Mouse (Mus musculus) neural tube, embryonic 14.5 days (tissue): ENCODE results near the gene Fbxw9. TPM values are rescaled to one million over a fixed set of nuclear protein-coding genes. Genes with fewer than 3 reads are reported as not detected.
"Not testable (repeated sequence)": the region's sequence is repeated elsewhere in the genome, so short reads cannot be mapped to it uniquely, and the experiment has no call there.

Source experiments
- ATAC-seq: fragments of 200-750 bp; cut with Nextera tagmentation; 2 replicates; pipeline ENCODE4 v1.8.0; 2017; ENCODE audit warnings: low read depth, mild to moderate bottlenecking, moderate TSS enrichment, moderate library complexity
- H3K27ac ChIP-seq: fragments of 300-500 bp; sonication (generic); 2 replicates; pipeline ENCODE4 v1.5.1; 2014; ENCODE audit warnings: low read depth, mild to moderate bottlenecking, control low read depth, low read length, moderate library complexity, mixed read lengths
- H3K27me3 ChIP-seq: fragments of 300-500 bp; sonication (generic); 2 replicates; pipeline ENCODE4 v1.6.1; 2014; ENCODE audit warnings: low read length; ENCODE audit not compliant: control insufficient read depth, insufficient read depth
- H3K36me3 ChIP-seq: fragments of 300-500 bp; sonication (generic); 2 replicates; pipeline ENCODE4 v1.6.1; 2014; ENCODE audit warnings: low read length, mixed read lengths; ENCODE audit not compliant: control insufficient read depth, insufficient read depth
- H3K4me1 ChIP-seq: fragments of 300-500 bp; sonication (generic); 2 replicates; pipeline ENCODE4 v1.6.1; 2014; ENCODE audit warnings: low read length; ENCODE audit not compliant: control insufficient read depth, insufficient read depth
- H3K4me2 ChIP-seq: fragments of 300-500 bp; sonication (generic); 2 replicates; pipeline ENCODE4 v1.6.1; 2014; ENCODE audit warnings: mild to moderate bottlenecking, low read depth, low read length, control low read depth
- H3K4me3 ChIP-seq: fragments of 300-500 bp; sonication (generic); 2 replicates; pipeline ENCODE4 v1.5.1; 2014; ENCODE audit warnings: low read depth, low read length, control low read depth, mixed read lengths
- H3K9ac ChIP-seq: fragments of 300-500 bp; sonication (generic); replicated peaks from 2 replicates; pipeline ENCODE4 v1.6.1; 2014; ENCODE audit warnings: low read depth, mild to moderate bottlenecking, control low read depth, low read length, mixed read lengths
- H3K9me3 ChIP-seq: fragments of 300-500 bp; sonication (generic); 2 replicates; pipeline ENCODE4 v1.6.1; 2016; ENCODE audit warnings: low read length; ENCODE audit not compliant: control insufficient read depth
- WGBS: fragments of 180-500 bp; shearing (Covaris S2); extraction: QIAGEN DNeasy Blood & Tissue Kit; methylation state at CpG from one replicate; pipeline ENCODE4 v1.1.7; 2014; 5-methylcytosine and 5-hydroxymethylcytosine counted together
- polyA plus RNA-seq: library from polyadenylated mRNA; unstranded; fragments of >200 nt; fragmentation: Nextera tagmentation; extraction: Ambion mirVana; gene quantifications from 2 replicates; pipeline ENCODE4 v1.2.1, GENCODE M21; 2014

The Fbxw9 gene
- polyA plus RNA-seq, 1 experiment from 2014 or later: 66.3 TPM

DNA sequence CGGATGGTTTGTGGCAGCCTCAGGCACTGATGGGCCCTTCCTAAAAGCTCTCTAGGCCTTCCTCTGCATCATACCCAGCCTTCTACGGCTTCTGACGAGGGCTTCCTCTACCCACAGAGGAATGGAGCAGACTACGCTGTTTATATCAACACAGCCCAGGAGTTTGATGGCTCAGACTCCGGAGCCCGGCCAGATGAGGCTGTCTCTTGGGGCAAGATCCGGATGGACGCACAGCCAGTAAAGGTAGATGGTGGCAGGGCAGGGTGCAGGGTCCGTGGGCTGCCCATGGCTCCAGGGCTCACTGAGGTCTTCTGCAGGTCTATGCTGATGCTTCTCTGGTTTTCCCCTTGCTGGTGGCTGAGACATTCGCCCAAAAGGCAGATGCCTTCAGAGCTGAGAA, 14.8 kb downstream of the Fbxw9 start:
- Histone ChIP-seq H3K4me1 (peaks cover 13% of the 10 kb centered on the region; the same call in 1 of the 2 replicates), H3K4me2 (no peak overlapping the region), H3K27ac (no peak overlapping the region), H3K36me3 (peaks cover 28% of the 10 kb centered on the region), H3K9me3 (no peaks in the 10 kb centered on the region), H3K27me3 (no peaks in the 10 kb centered on the region), H3K9ac (no peak overlapping the region), H3K4me3 (no peak overlapping the region)
- no peak for ATAC-seq
- 94% methylated on average over 10 of the region's 10 CpGs for WGBS

DNA sequence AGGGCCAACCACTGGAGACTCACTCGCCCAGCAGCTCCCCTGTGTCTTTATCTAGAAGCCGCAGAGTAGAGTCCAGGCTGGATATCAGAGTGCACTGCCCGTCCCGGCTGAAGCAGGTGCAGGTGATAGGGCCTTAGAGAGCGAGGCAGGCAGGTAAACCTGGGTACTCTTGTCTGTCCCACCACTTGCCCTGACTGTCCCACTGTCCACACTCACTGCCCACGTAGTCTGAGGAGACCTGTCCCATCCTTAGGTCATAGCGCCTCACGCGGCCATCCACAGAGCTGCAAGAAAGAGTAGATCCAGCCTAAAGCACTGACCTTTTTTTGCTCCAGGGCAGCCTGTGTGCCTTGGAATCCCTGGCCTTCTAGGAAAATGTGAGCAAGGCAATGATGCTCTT, 16.1 kb downstream of the Fbxw9 start:
- WGBS: 80% methylated on average over 9 of the region's 9 CpGs
- peaks cover 28% of the 10 kb centered on the region for H3K36me3 ChIP-seq

DNA sequence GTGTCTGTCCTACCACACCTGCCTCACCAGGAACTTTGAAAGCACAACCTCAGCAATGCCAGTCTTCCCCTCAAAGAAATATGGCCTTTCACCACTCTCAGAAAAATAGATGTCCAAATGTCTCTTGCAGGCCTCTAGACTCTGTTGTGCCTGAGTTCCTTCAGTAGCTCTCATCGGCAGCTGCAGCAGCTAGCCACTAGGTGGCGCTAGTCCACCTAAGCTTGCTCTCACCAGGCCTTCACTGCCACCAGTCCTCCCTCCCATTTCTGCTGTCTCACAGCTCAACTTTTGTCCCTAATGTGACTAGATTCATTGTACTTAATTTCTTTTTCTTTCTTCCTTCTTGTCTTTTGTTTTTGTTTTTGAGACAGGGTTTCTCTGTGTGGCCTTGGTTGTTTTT, 17.1 kb downstream of the Fbxw9 start:
- H3K4me3 ChIP-seq: no peak overlapping the region
- H3K9ac ChIP-seq: no peak overlapping the region
- H3K4me2 ChIP-seq: no peak overlapping the region
- H3K4me1 ChIP-seq: peaks cover 18% of the 10 kb centered on the region; the same call in 1 of the 2 replicates
- WGBS: 0% methylated on average over 2 of the region's 2 CpGs
- H3K27ac ChIP-seq: no peak overlapping the region
- ATAC-seq: peak; percentile 45; the same call in 1 of the 2 replicates
- no peaks in the 10 kb centered on the region for H3K9me3 ChIP-seq
- no peaks in the 10 kb centered on the region for H3K27me3 ChIP-seq
- H3K36me3 ChIP-seq: peaks cover 28% of the 10 kb centered on the region

More for the DNA sequence above, 16.1 kb downstream of the Fbxw9 start:
- H3K4me2 ChIP-seq: no peak overlapping the region
- H3K9me3 ChIP-seq: no peaks in the 10 kb centered on the region
- no peak for ATAC-seq
- no peak overlapping the region for H3K4me3 ChIP-seq
- peaks cover 14% of the 10 kb centered on the region; the same call in 1 of the 2 replicates for H3K4me1 ChIP-seq
- no peak overlapping the region for H3K27ac ChIP-seq
- H3K27me3 ChIP-seq: no peaks in the 10 kb centered on the region
- no peak overlapping the region for H3K9ac ChIP-seq

DNA sequence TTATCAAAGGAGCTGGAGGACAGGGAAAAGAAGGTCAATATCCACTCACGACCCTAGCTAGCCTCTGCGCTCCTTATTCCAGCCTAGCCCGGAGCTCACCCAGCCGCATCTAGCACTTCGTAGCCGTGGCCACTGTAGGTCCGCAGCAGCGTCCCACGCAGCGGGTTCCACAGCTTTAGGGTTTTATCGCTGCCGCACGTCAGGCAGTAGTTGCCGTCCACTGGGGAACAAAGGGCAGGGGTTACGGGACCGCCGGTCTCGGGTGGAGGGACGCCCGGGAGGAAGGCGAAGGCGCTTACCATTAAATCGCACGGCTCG, 20.3 kb downstream of the Fbxw9 start:
- peak overlapping the region; percentile 92 for H3K4me2 ChIP-seq
- H3K4me3 ChIP-seq: peak overlapping the region; percentile 82
- H3K27ac ChIP-seq: 0 out of 2 replicates have a peak overlapping the region, but pooled peaks have one; percentile 28
- H3K36me3 ChIP-seq: peaks cover 16% of the 10 kb centered on the region
- under 1% methylated on average over 25 of the region's 25 CpGs for WGBS
- H3K9ac ChIP-seq: peak overlapping the region; percentile 76
- no peak for ATAC-seq
- H3K4me1 ChIP-seq: peaks cover 13% of the 10 kb centered on the region; the same call in 1 of the 2 replicates
- no peaks in the 10 kb centered on the region for H3K27me3 ChIP-seq
- H3K9me3 ChIP-seq: no peaks in the 10 kb centered on the region

DNA sequence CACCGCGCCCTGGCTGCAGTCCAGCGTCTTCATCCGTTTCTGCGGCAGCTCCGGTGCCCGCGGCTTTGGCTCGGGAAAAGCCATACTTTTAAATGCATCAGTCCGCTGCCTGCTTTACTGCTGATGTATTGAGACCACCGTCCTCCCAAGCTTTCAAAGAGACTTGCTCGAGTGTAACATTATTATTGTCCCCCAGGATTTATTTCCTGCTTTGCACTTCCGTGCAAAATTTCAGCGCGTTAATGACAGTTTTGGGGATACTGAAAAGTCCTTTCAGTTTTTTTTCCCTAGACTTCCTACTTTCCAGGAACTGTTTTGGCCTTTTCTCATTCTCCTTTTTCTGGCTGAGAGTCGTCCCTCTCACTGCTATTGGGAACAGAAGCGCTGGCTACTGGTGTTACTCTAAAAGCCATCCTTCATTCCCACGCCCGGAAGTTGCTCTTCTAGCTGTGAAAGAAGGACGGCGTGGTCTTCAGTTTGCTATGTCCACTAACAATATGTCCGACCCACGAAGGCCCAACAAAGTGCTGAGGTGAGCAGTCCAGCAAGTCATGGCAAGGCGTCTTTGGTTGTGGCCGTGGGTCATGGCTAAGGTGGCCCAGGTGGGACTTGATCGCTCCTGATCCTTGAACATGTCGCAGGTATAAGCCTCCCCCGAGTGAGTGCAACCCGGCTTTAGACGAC, 20.8 kb downstream of the Fbxw9 start, which contains the start of gene Wdr83os:
TSS of gene Wdr83os (plus strand) at position 209 of the 684 bp plus-strand sequence.
- H3K9ac ChIP-seq: peak within 1 kb of the TSS; percentile 76
- ATAC-seq: 0 out of 2 replicates have a peak, but pooled peaks have one; percentile 3
- peaks cover 13% of the 10 kb centered on the region; the same call in 1 of the 2 replicates for H3K4me1 ChIP-seq
- peaks cover 12% of the 10 kb centered on the region; the same call in 1 of the 2 replicates for H3K36me3 ChIP-seq
- H3K4me2 ChIP-seq: peak within 1 kb of the TSS; percentile 92
- WGBS: under 1% methylated on average over 30 of the region's 30 CpGs
- H3K27me3 ChIP-seq: no peaks in the 10 kb centered on the region
- H3K4me3 ChIP-seq: peak within 1 kb of the TSS; percentile 82
- H3K9me3 ChIP-seq: no peaks in the 10 kb centered on the region
- 0 out of 2 replicates have a peak within 1 kb of the TSS, but pooled peaks have one; percentile 28 for H3K27ac ChIP-seq

DNA sequence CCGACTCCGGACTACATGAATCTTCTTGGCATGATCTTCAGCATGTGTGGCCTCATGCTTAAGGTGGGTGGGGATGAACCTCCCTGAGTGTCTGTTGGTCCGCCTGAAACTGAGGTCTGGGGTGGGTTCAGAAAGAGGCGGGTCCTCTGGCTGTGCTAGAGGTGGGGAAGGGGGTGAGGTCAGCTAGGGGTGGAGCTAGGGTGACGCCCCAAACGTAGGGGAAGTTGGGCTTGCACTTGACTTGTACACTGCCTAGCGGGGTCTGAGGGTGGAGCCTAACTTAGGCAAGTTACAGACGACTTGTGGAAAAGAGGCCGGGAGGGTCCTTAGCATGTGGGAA, 21.3 kb downstream of the Fbxw9 start, which contains the start of gene Wdr83:
TSS of gene Wdr83 (minus strand) at position 91 of the 340 bp plus-strand sequence.
- H3K27ac ChIP-seq: 0 out of 2 replicates have a peak within 1 kb of the TSS, but pooled peaks have one; percentile 28

DNA sequence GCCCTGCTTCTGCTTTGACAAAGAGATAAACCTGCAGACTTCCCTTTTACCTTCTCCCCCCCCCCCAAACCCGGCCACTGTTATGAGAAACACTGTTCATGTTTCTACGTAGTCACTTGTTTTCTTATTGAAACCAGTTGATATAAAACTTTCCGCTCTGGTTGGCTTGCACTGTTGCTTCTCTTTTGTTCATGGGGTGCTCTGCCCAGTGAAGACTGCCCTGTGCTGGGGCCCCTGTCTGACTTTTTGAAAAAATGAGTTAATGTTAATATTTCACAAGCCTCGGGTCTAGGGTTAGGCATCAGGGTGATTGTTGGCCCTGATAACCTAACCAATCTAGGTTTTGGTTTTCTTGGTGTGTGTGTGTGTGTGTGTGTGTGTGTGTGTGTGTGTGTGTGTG, 22.3 kb downstream of the Fbxw9 start:
- WGBS: 91% methylated on average over 4 of the region's 4 CpGs
- not testable (repeated sequence) for H3K9ac ChIP-seq, ATAC-seq, H3K27me3 ChIP-seq, H3K4me2 ChIP-seq, H3K36me3 ChIP-seq, H3K27ac ChIP-seq, H3K9me3 ChIP-seq, H3K4me3 ChIP-seq
- peaks cover 13% of the 10 kb centered on the region; the same call in 1 of the 2 replicates for H3K4me1 ChIP-seq

More for the DNA sequence above, 21.3 kb downstream of the Fbxw9 start, which contains the start of gene Wdr83:
- ATAC-seq: no peak; the same call in 1 of the 2 replicates
- peak within 1 kb of the TSS; percentile 92 for H3K4me2 ChIP-seq
- no peaks in the 10 kb centered on the region for H3K9me3 ChIP-seq
- peak within 1 kb of the TSS; percentile 76 for H3K9ac ChIP-seq
- WGBS: 2% methylated on average over 9 of the region's 9 CpGs
- H3K4me3 ChIP-seq: peak within 1 kb of the TSS; percentile 82
- peaks cover 7% of the 10 kb centered on the region; the same call in 1 of the 2 replicates for H3K36me3 ChIP-seq
- peaks cover 13% of the 10 kb centered on the region; the same call in 1 of the 2 replicates for H3K4me1 ChIP-seq
- no peaks in the 10 kb centered on the region for H3K27me3 ChIP-seq

DNA sequence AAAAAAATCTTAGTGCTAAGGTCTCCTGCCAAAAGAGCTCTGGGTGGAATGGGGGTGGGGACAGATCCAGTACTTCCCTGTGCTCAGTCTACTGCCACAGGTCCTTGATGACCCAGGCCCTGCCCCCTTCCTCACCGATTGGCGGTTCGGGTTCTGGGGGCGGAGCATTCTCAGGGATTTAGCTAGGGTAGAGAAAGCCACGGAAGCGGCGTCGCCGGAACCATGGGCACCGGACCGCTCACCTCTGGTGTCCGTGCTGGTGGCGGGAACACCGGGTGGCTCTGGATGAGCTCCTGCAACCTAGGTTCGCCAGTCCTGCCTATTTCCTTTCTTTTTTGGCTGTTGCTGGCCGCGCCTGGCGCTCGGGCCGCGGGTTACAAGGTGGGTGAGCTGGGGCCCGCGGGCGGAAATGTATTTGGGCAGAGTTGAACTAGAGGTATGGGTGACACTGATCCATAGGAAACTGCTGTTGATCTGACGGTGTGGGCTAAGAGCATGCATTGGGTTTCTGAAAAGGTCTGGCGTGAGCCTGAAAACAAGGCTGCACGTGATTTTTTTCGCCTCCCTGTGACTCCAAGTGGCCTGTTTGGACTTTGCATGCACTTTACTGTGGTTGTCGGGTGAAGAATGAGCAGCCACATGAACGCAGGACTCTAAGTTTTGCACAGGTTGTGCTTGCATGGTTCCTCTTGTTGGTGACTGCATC, 23.4 kb downstream of the Fbxw9 start, which contains the start of gene Man2b1:
TSS of gene Man2b1 (plus strand) at position 163 of the 706 bp plus-strand sequence.
- under 1% methylated on average over 30 of the region's 30 CpGs for WGBS
- Histone ChIP-seq H3K4me1 (peaks cover 13% of the 10 kb centered on the region; the same call in 1 of the 2 replicates), H3K27ac (no peak within 1 kb of the TSS)

More for the DNA sequence above, 23.4 kb downstream of the Fbxw9 start, which contains the start of gene Man2b1:
- no peaks in the 10 kb centered on the region for H3K27me3 ChIP-seq
- ATAC-seq: peak; percentile 81
- peak within 1 kb of the TSS; percentile 86 for H3K4me2 ChIP-seq
- peak within 1 kb of the TSS; percentile 61 for H3K9ac ChIP-seq
- peak within 1 kb of the TSS; percentile 59 for H3K4me3 ChIP-seq
- 0 out of 2 replicates have a peak, but pooled peaks cover 6% of the 10 kb centered on the region for H3K36me3 ChIP-seq
- no peaks in the 10 kb centered on the region for H3K9me3 ChIP-seq
